Mouse (Mus musculus) brain, embryonic 14.5 days (tissue): ENCODE measurements around the gene Rnf43. TPM values are rescaled to one million over a fixed set of nuclear protein-coding genes. Genes with fewer than 3 reads are reported as not detected.

Experiments
- DNase-seq: peaks from one replicate; pipeline ENCODE4 v3.0.0-alpha.2; 2011; ENCODE audit warnings: low read depth
- CTCF ChIP-seq: fragments of 200-500 bp; IDR thresholded peaks from 2 replicates; pipeline ENCODE4 v1.5.1; 2012; ENCODE audit warnings: inconsistent platforms, mild to moderate bottlenecking, moderate library complexity, borderline replicate concordance; ENCODE audit not compliant: insufficient read depth, insufficient read length; ENCODE audit errors: extremely low read depth
- POLR2A ChIP-seq: fragments of 200-500 bp; IDR thresholded peaks from 2 replicates; pipeline ENCODE4 v1.6.1; 2012; ENCODE audit warnings: mild to moderate bottlenecking, inconsistent platforms, borderline replicate concordance; ENCODE audit not compliant: poor library complexity, insufficient read depth, insufficient read length, severe bottlenecking; ENCODE audit errors: extremely low read depth
- polyA plus RNA-seq: library from polyadenylated mRNA; depleted of rRNA; stranded (reverse); fragments of >200 nt; gene quantifications from 2 replicates; pipeline ENCODE4 v1.2.3, GENCODE M21; 2012

The Rnf43 gene
- polyA plus RNA-seq, 1 experiment = 1.4 TPM

DNA sequence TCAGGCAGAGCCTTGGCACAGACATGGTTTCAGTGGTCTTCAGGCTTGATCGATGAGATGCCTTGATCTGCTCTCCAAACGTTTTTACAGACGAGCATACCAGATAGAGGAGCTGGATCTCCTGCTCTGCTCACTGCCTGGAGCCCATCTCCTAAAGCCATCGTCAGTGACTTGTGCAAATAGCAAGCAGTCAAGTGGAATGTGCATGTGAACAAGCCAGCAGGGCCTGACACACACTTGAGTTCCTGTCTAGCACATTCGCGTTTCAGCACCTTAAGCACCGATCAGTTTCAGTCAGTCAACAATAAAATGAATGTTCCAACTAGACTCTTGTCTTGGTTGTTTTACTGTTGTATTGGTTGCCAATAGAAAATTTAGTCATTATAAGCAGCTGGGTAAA, 3.3 kb upstream of the Rnf43 start:
- TF ChIP-seq POLR2A = no peak
- TF ChIP-seq CTCF = no peak
- no peak for DNase-seq

DNA sequence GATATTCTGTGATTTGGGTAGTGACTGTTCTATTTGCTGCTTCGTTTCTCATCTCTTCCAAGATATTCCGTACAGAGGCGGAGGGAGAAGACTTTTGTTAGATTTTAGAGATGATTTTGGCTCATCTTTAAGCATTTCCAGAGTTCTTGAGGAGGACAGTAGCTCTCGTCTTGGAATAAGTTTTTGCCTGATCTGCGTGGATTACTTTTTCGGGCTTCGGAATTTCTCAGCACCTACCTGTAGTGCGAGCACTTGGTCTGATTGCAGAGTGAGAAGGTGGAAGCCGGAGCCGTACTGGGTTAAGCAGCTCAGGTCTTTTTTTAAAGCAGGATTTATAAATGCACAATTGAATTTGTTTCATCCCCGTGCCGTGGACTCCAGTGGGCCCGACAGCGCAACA, 300 bp downstream of the Rnf43 start:
- TF ChIP-seq CTCF (no peak), POLR2A (no peak)
- DNase-seq = no peak

DNA sequence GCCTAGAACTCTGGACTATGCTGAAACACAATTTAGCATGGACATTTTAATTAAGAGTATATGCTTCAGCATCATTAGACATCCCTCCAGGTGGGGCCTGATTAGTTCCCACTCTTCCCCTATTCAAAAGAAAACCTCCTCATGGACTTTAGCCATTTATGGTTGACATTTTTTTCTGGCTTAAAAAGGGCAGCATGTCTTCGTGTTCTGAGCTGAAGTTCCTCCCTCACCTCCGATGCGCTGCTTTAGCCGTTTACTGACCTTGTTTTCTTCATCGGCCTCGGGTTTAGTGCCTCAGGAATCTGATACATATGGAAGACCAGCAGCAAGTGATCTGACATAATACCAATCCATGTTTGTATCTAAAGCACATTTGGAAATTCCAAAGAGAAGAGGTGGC, 1.4 kb downstream of the Rnf43 start:
- DNase-seq = no peak
- no peak for TF ChIP-seq CTCF
- no peak for TF ChIP-seq POLR2A

DNA sequence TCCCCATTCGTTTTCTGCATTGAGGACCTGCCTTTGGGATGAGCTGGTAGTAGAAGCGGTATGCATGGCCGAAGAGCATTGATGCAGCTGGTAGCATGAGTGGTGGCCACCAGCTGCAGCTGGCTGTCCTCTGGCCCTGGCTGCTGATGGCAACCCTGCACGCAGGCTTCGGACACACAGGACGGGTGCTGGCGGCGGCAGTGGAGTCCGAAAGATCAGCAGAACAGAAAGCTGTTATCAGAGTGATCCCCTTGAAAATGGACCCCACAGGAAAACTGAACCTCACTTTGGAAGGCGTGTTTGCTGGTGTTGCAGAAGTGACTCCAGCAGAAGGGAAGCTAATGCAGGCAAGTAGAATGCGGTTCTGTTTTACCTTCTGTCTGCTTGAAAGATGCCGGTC, 2.0 kb downstream of the Rnf43 start:
- no peak for DNase-seq
- no peak for TF ChIP-seq CTCF

DNA sequence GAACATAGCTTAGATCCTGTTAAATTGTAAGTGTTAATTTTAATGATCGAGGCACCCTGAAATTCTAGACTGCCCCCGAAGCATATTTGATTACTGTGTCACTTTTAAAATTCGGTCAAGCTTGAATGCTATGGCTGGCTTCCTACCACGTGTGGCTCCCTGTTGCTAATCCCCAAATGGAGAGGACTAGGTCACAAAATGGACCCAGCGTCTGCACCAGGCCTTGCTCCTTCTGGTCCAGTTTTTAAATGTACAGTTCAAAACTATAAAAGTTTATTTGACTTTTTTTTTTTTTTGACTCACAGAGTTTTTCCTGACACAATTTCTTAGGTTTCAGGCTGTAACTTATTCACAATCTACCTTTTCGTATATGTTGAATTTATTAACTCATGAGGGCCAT, 2.7 kb downstream of the Rnf43 start:
- no peak for DNase-seq
- TF ChIP-seq CTCF = no peak
- no peak for TF ChIP-seq POLR2A

DNA sequence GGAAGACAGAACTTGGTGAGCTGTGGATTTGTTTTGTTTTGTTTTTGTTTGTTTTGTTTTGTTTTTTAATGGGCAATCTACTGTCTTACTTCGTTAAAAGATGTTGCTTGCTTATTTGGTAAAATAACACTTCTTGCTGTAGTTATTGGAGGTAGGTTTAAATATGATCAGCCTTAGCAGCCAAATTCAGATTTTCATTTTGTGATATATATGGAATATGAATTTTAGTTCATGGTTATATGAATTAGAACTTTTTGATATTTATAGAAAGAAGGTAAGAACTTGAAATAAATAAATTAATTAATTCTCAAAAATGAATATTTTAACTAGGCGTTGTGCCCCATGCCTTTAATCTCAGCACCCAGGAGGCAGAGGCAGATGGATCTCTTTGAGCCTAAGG, 3.1 kb downstream of the Rnf43 start:
- TF ChIP-seq CTCF (no peak), POLR2A (no peak)
- no peak for DNase-seq

DNA sequence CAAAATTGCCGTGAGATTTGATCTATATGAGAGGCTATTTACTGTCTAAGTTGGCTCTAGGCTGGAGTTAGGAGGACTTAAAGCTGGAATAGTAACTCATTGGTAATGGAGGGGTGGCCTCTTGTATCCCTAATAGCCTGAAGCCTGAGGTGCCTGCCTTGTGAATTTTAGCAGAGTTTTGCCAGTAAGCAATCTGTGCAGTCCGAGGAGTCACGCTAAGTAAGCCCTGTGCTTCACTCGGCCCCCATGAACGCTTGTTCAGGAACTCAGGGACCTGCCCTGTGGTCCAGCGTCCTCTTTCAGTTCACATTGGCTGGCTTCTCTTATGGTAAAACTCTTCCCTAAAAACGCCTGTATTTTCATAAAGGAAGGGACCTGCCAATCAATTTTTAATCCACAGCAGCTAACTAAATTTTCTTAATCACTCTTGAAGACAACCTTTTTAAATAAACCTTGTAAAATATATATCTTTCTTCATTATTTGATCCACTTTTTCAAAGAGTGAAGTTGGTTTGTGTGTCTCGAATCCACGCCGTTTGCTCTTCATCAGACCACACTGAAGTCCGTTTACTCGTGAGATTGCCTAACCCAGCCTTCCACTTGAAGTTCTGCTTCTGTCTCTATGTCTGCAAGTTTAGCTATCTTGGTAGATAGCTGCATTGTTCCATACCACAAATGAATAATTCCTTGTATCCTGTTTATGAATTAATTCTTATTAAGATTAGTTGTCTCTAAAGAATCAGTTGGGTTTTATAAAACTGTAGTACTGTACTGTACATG, 3.9 kb downstream of the Rnf43 start:
- DNase-seq = no peak
- TF ChIP-seq POLR2A (no peak), CTCF (no peak)

DNA sequence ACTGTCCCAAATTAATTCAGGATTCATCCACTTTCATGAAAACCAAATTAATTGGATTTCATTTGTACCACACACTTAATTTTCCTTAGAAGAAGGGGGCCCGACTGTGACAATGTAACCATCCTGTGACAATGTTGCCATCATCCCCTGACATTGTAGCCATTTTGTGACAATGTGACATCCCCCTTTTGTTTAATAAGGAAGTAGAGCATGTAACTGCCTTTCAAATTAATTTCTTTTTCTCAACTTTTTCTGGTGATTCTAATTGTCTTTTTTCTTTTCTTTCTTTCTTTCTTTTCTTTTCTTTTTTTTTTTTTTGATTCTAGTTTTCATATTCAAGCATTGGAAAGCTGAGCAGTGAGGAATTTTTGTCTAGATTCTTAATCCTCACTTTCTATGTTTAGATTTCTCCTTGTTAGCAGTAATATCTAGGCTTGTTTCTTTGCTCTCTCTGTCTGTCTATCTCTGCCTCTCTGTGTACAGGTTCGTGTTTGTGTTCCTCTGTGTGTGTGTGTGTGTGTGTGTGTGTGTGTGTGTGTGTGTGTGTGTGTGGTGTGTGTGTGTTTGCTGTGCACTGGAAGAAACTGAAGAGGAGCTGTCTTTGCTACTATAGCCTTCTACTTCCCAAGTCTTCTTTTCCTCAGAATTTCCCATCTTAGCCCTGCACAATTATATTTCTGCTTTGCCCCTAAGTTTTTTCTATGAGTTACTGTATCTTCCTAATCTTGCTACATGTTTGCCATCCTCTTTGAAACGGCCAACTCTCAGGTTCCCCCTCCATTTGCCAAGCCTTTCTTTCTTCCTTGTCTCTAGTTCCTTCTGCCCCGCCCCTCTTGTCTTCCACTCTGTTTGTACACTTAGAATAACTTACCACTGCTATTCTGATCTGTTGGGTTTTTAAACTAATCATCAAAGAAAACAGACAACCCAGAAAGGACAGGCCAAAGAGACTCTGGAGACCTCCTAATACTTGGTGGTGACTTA, 4.9 kb downstream of the Rnf43 start:
- TF ChIP-seq POLR2A (no peak), CTCF (no peak)
- no peak for DNase-seq

DNA sequence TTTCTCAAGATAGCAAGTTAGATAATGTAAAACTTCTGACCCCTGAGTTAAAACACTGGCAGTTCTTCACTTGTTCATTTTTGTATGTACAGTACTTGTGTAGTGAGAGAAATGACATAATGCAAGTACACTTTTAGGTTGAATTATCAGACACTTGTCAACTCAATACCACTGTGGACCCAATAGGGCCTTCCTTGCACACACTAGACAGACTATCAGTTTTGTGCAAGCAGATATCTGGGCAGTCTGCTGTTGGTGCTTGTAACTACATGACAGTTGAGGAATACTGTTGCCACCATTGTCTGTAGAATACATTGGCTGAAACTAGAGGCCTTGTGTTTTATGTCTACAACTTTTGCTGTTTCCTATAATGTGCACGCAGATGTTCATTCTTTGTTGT, 10.8 kb downstream of the Rnf43 start:
- TF ChIP-seq CTCF (no peak), POLR2A (no peak)
- DNase-seq = no peak

DNA sequence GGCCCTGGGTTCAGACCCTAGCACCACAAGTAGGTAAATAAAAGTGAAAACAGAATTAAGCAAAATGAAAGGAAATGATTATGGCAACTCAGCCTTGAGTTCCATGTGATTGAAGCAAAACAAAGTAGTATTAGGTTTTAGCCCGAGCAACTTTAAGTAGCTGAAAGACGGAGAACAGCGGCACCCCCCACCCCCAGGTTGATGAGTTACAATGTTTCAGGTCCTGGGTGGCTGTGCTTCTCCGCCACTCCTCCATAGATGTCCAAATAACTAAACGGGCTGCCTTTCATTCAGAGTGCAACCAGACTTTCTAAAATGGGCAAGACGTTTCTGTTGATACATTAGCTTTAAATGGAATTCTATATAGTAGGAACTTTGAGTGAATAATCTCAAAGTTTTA, 13.1 kb downstream of the Rnf43 start:
- no peak for DNase-seq
- TF ChIP-seq POLR2A (no peak), CTCF (no peak)

DNA sequence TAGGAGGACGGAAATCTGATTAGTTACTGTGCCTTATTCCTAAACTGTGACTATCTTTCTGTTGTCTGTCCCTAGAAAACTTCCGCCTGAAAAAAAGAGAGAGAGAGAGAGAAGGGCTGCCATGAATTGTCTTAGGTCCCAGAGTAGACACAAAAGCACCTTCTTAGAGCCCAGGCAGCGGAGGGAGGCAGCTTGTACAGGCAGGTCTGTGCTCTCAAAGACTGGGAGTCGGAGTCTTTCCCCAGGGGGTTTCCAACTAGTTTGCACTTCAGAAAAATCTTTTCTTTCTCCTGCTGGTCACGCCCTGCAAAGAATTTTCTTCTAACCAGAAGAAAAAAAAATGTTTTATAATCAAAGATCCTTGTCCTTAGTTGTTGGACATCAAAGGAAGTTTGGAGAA, 15.2 kb downstream of the Rnf43 start:
- DNase-seq = no peak
- TF ChIP-seq POLR2A = no peak
- no peak for TF ChIP-seq CTCF
